Mouse (Mus musculus): ENCODE measurements at regions not wholly inside any gene's neighbourhood (a gene's known extent, or its start where the extent isn't known, plus 50 kb on each side); places are given as distances from the start of the nearest gene placed in this dataset.

GRCm38 (mm10) chr3:52756006-52756405 lies 261.0 kb downstream of the Cog6 start:
- TF ChIP-seq CTCF (IDR thresholded peaks at IDR 0.05; ENCODE audit: low read depth), result no peak
- Histone ChIP-seq H3K9me3 (ENCODE audit: control insufficient read depth) (no peaks in the 10 kb centered on the region), H3K36me3 (ENCODE audit: control insufficient read depth, insufficient read depth) (no peaks in the 10 kb centered on the region), H3K27me3 (replicated peaks; ENCODE audit: control insufficient read depth, insufficient read depth, low read length) (no peaks in the 10 kb centered on the region), H3K27ac (ENCODE audit: low read depth, low read length) (no peak overlapping the region), H3K9ac (ENCODE audit: low read depth, low read length) (no peak overlapping the region), H3K4me2 (replicated peaks; ENCODE audit: low read depth) (no peak overlapping the region), H3K4me1 (replicated peaks; ENCODE audit: control insufficient read depth, insufficient read depth, low read length) (peaks cover 11% of the 10 kb centered on the region; the same call in 1 of the 2 replicates), H3K4me3 (ENCODE audit: low read depth, low read length) (no peak overlapping the region)
- ATAC-seq, result no peak
- 52% methylated on average over 5 of the region's 5 CpGs for WGBS

GRCm38 (mm10) chr3:52754978-52755377 lies 262.1 kb downstream of the Cog6 start:
- Histone ChIP-seq H3K4me2 (replicated peaks; ENCODE audit: low read depth) (no peak overlapping the region), H3K27me3 (replicated peaks; ENCODE audit: control insufficient read depth, insufficient read depth, low read length) (no peaks in the 10 kb centered on the region), H3K36me3 (ENCODE audit: control insufficient read depth, insufficient read depth) (no peaks in the 10 kb centered on the region), H3K27ac (ENCODE audit: low read depth, low read length) (no peak overlapping the region), H3K4me1 (replicated peaks; ENCODE audit: control insufficient read depth, insufficient read depth, low read length) (peaks cover 11% of the 10 kb centered on the region; the same call in 1 of the 2 replicates), H3K4me3 (ENCODE audit: low read depth, low read length) (no peak overlapping the region), H3K9me3 (ENCODE audit: control insufficient read depth) (no peaks in the 10 kb centered on the region), H3K9ac (ENCODE audit: low read depth, low read length) (no peak overlapping the region)
- WGBS, result 32% methylated on average over 6 of the region's 6 CpGs
- TF ChIP-seq CTCF (IDR thresholded peaks at IDR 0.05; ENCODE audit: low read depth), result no peak
- no peak for ATAC-seq

- no peak overlapping the region for H3K4me2 ChIP-seq (replicated peaks; ENCODE audit: low read depth)
- H3K4me1 ChIP-seq (replicated peaks; ENCODE audit: control insufficient read depth, insufficient read depth, low read length), result peaks cover 11% of the 10 kb centered on the region; the same call in 1 of the 2 replicates
- no peaks in the 10 kb centered on the region for H3K9me3 ChIP-seq (ENCODE audit: control insufficient read depth)
- no peak overlapping the region for H3K27ac ChIP-seq (ENCODE audit: low read depth, low read length)
- no peaks in the 10 kb centered on the region for H3K36me3 ChIP-seq (ENCODE audit: control insufficient read depth, insufficient read depth)
- TF ChIP-seq CTCF (IDR thresholded peaks at IDR 0.05; ENCODE audit: low read depth), result 0 out of 2 replicates have a peak, but pooled peaks have one; percentile 10
- no peak overlapping the region for H3K4me3 ChIP-seq (ENCODE audit: low read depth, low read length)
- 40% methylated on average over 4 of the region's 4 CpGs for WGBS
- H3K9ac ChIP-seq (ENCODE audit: low read depth, low read length), result no peak overlapping the region
- ATAC-seq, result peak; percentile 41; the same call in 1 of the 2 replicates
- no peaks in the 10 kb centered on the region for H3K27me3 ChIP-seq (replicated peaks; ENCODE audit: control insufficient read depth, insufficient read depth, low read length)
Measured at GRCm38 (mm10) chr3:52754401-52754800, 262.6 kb downstream of the Cog6 start.

- Histone ChIP-seq H3K4me1 (replicated peaks; ENCODE audit: control insufficient read depth, insufficient read depth, low read length) (no peaks in the 10 kb centered on the region), H3K9me3 (ENCODE audit: control insufficient read depth) (no peaks in the 10 kb centered on the region), H3K27me3 (replicated peaks; ENCODE audit: control insufficient read depth, insufficient read depth, low read length) (no peaks in the 10 kb centered on the region), H3K27ac (ENCODE audit: low read depth, low read length) (no peak overlapping the region), H3K4me2 (replicated peaks; ENCODE audit: low read depth) (no peak overlapping the region), H3K4me3 (ENCODE audit: low read depth, low read length) (no peak overlapping the region), H3K9ac (ENCODE audit: low read depth, low read length) (no peak overlapping the region), H3K36me3 (ENCODE audit: control insufficient read depth, insufficient read depth) (no peaks in the 10 kb centered on the region)
- 48% methylated on average over 3 of the region's 3 CpGs for WGBS
- ATAC-seq, result no peak; the same call in 1 of the 2 replicates
- no peak for TF ChIP-seq CTCF (IDR thresholded peaks at IDR 0.05; ENCODE audit: low read depth)
Measured at GRCm38 (mm10) chr3:52746917-52747316, 270.1 kb downstream of the Cog6 start.

GRCm38 (mm10) chr3:52744334-52744733 lies 272.7 kb downstream of the Cog6 start:
- ATAC-seq, result no peak
- no peak overlapping the region for H3K27ac ChIP-seq (ENCODE audit: low read depth, low read length)
- no peak for TF ChIP-seq CTCF (IDR thresholded peaks at IDR 0.05; ENCODE audit: low read depth)
- H3K4me2 ChIP-seq (replicated peaks; ENCODE audit: low read depth), result no peak overlapping the region
- 71% methylated on average over 8 of the region's 8 CpGs for WGBS
- H3K36me3 ChIP-seq (ENCODE audit: control insufficient read depth, insufficient read depth), result no peaks in the 10 kb centered on the region
- no peak overlapping the region for H3K4me3 ChIP-seq (ENCODE audit: low read depth, low read length)
- H3K4me1 ChIP-seq (replicated peaks; ENCODE audit: control insufficient read depth, insufficient read depth, low read length), result no peaks in the 10 kb centered on the region
- H3K9me3 ChIP-seq (ENCODE audit: control insufficient read depth), result no peaks in the 10 kb centered on the region
- H3K9ac ChIP-seq (ENCODE audit: low read depth, low read length), result no peak overlapping the region
- H3K27me3 ChIP-seq (replicated peaks; ENCODE audit: control insufficient read depth, insufficient read depth, low read length), result no peaks in the 10 kb centered on the region

GRCm38 (mm10) chr3:52740466-52741026 lies 276.5 kb downstream of the Cog6 start:
- H3K4me1 ChIP-seq (replicated peaks; ENCODE audit: control insufficient read depth, insufficient read depth, low read length), result no peaks in the 10 kb centered on the region
- WGBS, result 71% methylated on average over 9 of the region's 9 CpGs

More at GRCm38 (mm10) chr3:52740466-52741026, 276.5 kb downstream of the Cog6 start:
- no peak overlapping the region for H3K4me2 ChIP-seq (replicated peaks; ENCODE audit: low read depth)
- no peak overlapping the region for H3K4me3 ChIP-seq (ENCODE audit: low read depth, low read length)
- no peak for ATAC-seq
- no peak overlapping the region for H3K9ac ChIP-seq (ENCODE audit: low read depth, low read length)
- no peak for TF ChIP-seq CTCF (IDR thresholded peaks at IDR 0.05; ENCODE audit: low read depth)
- no peaks in the 10 kb centered on the region for H3K36me3 ChIP-seq (ENCODE audit: control insufficient read depth, insufficient read depth)
- H3K27ac ChIP-seq (ENCODE audit: low read depth, low read length), result no peak overlapping the region
- no peaks in the 10 kb centered on the region for H3K27me3 ChIP-seq (replicated peaks; ENCODE audit: control insufficient read depth, insufficient read depth, low read length)
- no peaks in the 10 kb centered on the region for H3K9me3 ChIP-seq (ENCODE audit: control insufficient read depth)
